Mouse (Mus musculus): ENCODE data around the gene Prkar2b. TPM values are rescaled to one million over a fixed set of nuclear protein-coding genes. Genes with fewer than 3 reads are reported as not detected.

Prkar2b gene
- polyA plus RNA-seq, 1 experiment from 2014 or later = 34.0 TPM

DNA sequence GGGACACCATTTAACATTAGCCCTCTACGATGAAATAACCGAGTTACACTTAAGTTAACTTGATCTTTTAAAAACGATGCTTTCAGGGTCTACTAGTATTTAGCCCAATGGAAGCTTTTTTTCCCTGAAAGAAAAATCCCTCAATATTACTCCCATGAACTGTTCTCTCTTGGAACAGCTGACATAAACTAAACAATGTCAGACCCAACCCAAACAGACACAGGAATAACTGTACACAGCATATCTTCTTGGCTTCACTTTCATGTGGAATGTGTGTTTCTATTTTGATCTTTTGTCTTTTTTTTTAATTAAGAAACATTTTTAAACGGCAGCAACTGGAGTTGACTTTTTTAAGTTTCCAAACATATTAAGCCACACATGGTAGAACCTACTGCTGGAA is 8.2 kb downstream of the Prkar2b start:
- Histone ChIP-seq H3K4me1 (ENCODE audit: insufficient read depth) (peaks cover 35% of the 10 kb centered on the region), H3K9me3 (ENCODE audit: low read length) (no peaks in the 10 kb centered on the region), H3K4me3 (ENCODE audit: low read depth, low read length) (no peak overlapping the region), H3K4me2 (ENCODE audit: low read depth, low read length) (0 out of 2 replicates have a peak overlapping the region, but pooled peaks have one; percentile 18), H3K27ac (ENCODE audit: low read depth) (peak overlapping the region; percentile 34; the same call in 1 of the 2 replicates), H3K9ac (replicated peaks) (no peak overlapping the region), H3K27me3 (ENCODE audit: insufficient read depth, low read length) (no peaks in the 10 kb centered on the region), H3K36me3 (replicated peaks; ENCODE audit: insufficient read depth, low read length) (no peaks in the 10 kb centered on the region; the same call in 1 of the 2 replicates)
- TF ChIP-seq EP300 (IDR thresholded peaks at IDR 0.05; ENCODE audit: low read depth) = no peak
- no peak for TF ChIP-seq CTCF (IDR thresholded peaks at IDR 0.05; ENCODE audit: low read depth)
- no peak for DNase-seq
- 84% methylated on average over 4 of the region's 4 CpGs for WGBS (ENCODE audit: insufficient replicate concordance)
- no peak for ATAC-seq

DNA sequence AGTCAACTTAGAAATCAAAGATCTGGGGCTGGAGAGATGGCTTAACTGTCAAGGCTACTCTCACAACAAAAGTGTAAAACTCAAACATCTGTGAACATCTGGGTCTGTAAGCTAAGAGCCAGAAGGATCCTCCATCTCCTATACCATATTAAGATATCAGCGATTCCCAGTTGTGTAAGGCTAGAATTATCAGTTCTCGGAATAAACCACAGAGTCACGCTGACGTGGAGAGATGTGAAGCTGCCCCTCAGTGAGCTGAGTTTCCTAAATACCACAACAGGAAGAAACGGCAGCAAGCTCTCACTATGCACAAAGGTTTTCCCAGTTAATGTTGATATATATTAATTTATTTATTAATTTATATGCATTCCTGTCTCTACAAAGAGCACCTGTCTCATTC is 10.9 kb downstream of the Prkar2b start:
- Histone ChIP-seq H3K27ac (ENCODE audit: low read depth) (peak overlapping the region; percentile 92), H3K4me3 (ENCODE audit: low read depth, low read length) (no peak overlapping the region), H3K9ac (replicated peaks) (0 out of 2 replicates have a peak overlapping the region, but pooled peaks have one; percentile 5), H3K27me3 (ENCODE audit: insufficient read depth, low read length) (no peaks in the 10 kb centered on the region), H3K4me2 (ENCODE audit: low read depth, low read length) (peak overlapping the region; percentile 35), H3K4me1 (ENCODE audit: insufficient read depth) (peaks cover 25% of the 10 kb centered on the region), H3K9me3 (ENCODE audit: low read length) (no peaks in the 10 kb centered on the region), H3K36me3 (replicated peaks; ENCODE audit: insufficient read depth, low read length) (0 out of 2 replicates have a peak, but pooled peaks cover 2% of the 10 kb centered on the region)
- peak; percentile 100 for TF ChIP-seq EP300 (IDR thresholded peaks at IDR 0.05; ENCODE audit: low read depth)
- no peak for TF ChIP-seq CTCF (IDR thresholded peaks at IDR 0.05; ENCODE audit: low read depth)
- peak; percentile 51 for DNase-seq
- ATAC-seq = peak; percentile 96
- 19% methylated on average over 5 of the region's 5 CpGs for WGBS (ENCODE audit: insufficient replicate concordance)

DNA sequence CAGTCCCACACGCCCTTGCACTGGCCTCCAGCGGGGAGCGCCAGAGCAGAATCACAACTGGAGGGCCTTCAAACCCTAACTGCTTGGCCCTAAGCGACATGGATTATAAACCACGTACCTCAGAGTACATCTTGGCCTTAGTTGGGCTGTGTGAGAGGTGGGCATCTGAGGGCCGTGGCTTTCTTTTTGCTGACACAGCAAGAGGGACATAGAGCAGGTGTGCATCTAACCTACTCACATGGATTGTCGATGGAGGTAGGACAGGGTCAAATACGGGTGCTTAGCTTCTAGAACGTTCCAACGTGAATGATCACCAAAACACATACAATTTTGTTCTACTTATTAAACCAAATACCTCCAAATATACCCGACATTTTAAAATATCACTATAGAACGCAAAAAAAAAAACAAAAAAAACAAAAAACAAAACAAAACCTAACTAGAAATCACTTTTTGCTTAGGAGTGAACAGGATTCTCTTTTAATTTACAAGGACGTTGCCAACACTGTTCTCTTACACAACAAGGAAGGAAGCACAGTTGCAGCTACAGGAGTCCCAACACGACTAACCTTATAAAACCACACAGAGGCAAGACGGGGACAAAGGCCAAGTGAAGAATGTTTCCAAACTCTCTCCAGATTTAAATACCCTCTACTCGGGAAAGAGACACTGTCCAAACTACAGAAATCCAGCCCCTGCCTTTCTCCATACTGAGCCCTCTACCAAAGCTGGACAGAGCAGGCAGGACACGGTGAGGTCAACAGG is 15.3 kb downstream of the Prkar2b start:
- H3K4me1 ChIP-seq (ENCODE audit: insufficient read depth) = peaks cover 7% of the 10 kb centered on the region; the same call in 1 of the 2 replicates
- H3K27ac ChIP-seq (ENCODE audit: low read depth) = peak overlapping the region; percentile 41
- TF ChIP-seq EP300 (IDR thresholded peaks at IDR 0.05; ENCODE audit: low read depth) = no peak
- peak; percentile 41; the same call in 1 of the 2 replicates for TF ChIP-seq CTCF (IDR thresholded peaks at IDR 0.05; ENCODE audit: low read depth)
- no peak overlapping the region for H3K4me3 ChIP-seq (ENCODE audit: low read depth, low read length)
- ATAC-seq = no peak
- no peaks in the 10 kb centered on the region for H3K9me3 ChIP-seq (ENCODE audit: low read length)
- H3K4me2 ChIP-seq (ENCODE audit: low read depth, low read length) = no peak overlapping the region
- no peaks in the 10 kb centered on the region for H3K27me3 ChIP-seq (ENCODE audit: insufficient read depth, low read length)
- WGBS (ENCODE audit: insufficient replicate concordance) = 70% methylated on average over 17 of the region's 17 CpGs
- H3K36me3 ChIP-seq (replicated peaks; ENCODE audit: insufficient read depth, low read length) = peaks cover 2% of the 10 kb centered on the region; the same call in 1 of the 2 replicates
- no peak for DNase-seq
- H3K9ac ChIP-seq (replicated peaks) = no peak overlapping the region

DNA sequence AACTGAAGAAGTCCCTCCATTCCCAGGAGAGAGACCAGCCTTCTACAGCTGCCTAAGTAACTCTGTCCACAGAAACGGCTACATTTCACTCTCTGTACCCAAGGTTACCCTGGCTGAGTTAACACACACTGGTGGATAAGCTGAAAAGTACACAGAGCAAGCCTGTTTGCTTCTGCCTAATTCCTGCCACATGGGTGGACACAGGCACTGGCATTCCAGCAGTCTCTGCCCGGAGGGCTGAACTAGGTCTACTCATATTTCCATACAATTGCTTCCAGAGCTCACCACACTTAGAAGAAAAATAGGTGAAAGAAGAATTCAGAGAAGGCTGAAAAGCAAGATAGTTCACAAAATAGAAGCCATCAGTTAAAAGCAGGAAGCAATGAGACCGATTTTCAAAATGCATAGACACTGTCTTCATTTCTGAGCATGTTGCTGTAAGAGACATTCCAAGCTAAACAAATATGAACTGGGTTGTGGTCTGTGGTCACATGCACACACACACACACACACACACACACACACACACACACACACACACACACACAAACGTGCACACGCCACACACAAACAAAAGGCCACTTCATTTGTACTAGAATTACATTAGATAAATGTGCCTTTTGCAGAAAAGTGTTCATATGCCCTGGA is 16.5 kb downstream of the Prkar2b start:
- H3K27me3 ChIP-seq (ENCODE audit: insufficient read depth, low read length) = no peaks in the 10 kb centered on the region
- no peak overlapping the region for H3K4me2 ChIP-seq (ENCODE audit: low read depth, low read length)
- H3K4me3 ChIP-seq (ENCODE audit: low read depth, low read length) = no peak overlapping the region
- DNase-seq = no peak
- WGBS (ENCODE audit: insufficient replicate concordance) = 49% methylated on average over 5 of the region's 5 CpGs
- peak overlapping the region; percentile 39; the same call in 1 of the 2 replicates for H3K27ac ChIP-seq (ENCODE audit: low read depth)
- no peaks in the 10 kb centered on the region for H3K9me3 ChIP-seq (ENCODE audit: low read length)
- no peak for ATAC-seq
- H3K4me1 ChIP-seq (ENCODE audit: insufficient read depth) = peaks cover 7% of the 10 kb centered on the region; the same call in 1 of the 2 replicates
- H3K9ac ChIP-seq (replicated peaks) = no peak overlapping the region
- no peak for TF ChIP-seq CTCF (IDR thresholded peaks at IDR 0.05; ENCODE audit: low read depth)
- TF ChIP-seq EP300 (IDR thresholded peaks at IDR 0.05; ENCODE audit: low read depth) = no peak
- H3K36me3 ChIP-seq (replicated peaks; ENCODE audit: insufficient read depth, low read length) = peaks cover 2% of the 10 kb centered on the region; the same call in 1 of the 2 replicates

DNA sequence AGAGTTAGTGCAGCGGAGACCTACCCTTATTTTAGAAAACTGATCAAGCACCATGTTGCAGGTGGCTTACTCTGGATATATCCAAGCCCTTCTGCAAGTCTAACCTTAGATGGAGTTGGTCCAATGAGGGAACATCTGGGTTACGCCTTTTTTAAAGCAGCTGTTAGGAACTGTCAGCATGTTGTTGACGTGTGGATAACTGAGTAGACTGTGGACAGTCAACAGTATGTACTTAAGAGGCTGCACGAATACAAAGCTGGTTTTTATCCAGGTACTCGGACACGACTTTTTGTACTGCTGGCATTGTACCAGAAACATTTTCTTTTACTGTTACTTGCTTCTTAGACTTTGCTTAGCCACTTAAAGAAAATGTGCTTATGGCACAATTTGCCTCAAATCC is 27.6 kb downstream of the Prkar2b start:
- H3K36me3 ChIP-seq (replicated peaks; ENCODE audit: insufficient read depth, low read length) = peaks cover 9% of the 10 kb centered on the region; the same call in 1 of the 2 replicates
- H3K27ac ChIP-seq (ENCODE audit: low read depth) = no peak overlapping the region

DNA sequence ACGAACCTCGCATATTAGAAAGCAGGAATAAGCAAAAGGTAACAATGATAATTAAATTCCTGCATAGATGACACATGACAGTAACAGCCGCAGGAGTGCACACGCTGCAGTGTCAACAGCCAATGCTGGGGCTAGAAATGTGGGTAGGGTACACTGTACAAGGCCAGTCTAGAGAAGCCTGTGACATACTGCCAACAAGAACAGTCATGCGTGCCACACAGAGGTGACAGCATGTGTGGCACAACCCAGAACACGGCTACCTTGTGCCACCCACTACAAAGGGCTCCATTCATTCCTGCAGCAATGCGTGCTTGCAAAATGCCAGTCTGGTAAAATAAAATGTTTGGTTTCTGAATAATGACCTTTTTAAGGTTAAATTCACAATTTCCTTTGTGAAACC is 28.2 kb downstream of the Prkar2b start:
- WGBS (ENCODE audit: insufficient replicate concordance) = 93% methylated on average over 7 of the region's 7 CpGs
- H3K4me1 ChIP-seq (ENCODE audit: insufficient read depth) = no peaks in the 10 kb centered on the region
- no peak overlapping the region for H3K27ac ChIP-seq (ENCODE audit: low read depth)
- H3K27me3 ChIP-seq (ENCODE audit: insufficient read depth, low read length) = no peaks in the 10 kb centered on the region
- TF ChIP-seq EP300 (IDR thresholded peaks at IDR 0.05; ENCODE audit: low read depth) = no peak
- no peak for TF ChIP-seq CTCF (IDR thresholded peaks at IDR 0.05; ENCODE audit: low read depth)
- peak; percentile 6 for DNase-seq
- no peak overlapping the region for H3K9ac ChIP-seq (replicated peaks)
- no peaks in the 10 kb centered on the region for H3K9me3 ChIP-seq (ENCODE audit: low read length)
- peaks cover 8% of the 10 kb centered on the region; the same call in 1 of the 2 replicates for H3K36me3 ChIP-seq (replicated peaks; ENCODE audit: insufficient read depth, low read length)
- no peak overlapping the region for H3K4me2 ChIP-seq (ENCODE audit: low read depth, low read length)
- H3K4me3 ChIP-seq (ENCODE audit: low read depth, low read length) = no peak overlapping the region
- ATAC-seq = no peak

More for the DNA sequence above, 27.6 kb downstream of the Prkar2b start:
- Histone ChIP-seq H3K9ac (replicated peaks) (no peak overlapping the region), H3K4me3 (ENCODE audit: low read depth, low read length) (no peak overlapping the region), H3K27me3 (ENCODE audit: insufficient read depth, low read length) (no peaks in the 10 kb centered on the region), H3K4me1 (ENCODE audit: insufficient read depth) (no peaks in the 10 kb centered on the region), H3K4me2 (ENCODE audit: low read depth, low read length) (no peak overlapping the region), H3K9me3 (ENCODE audit: low read length) (no peaks in the 10 kb centered on the region)
- TF ChIP-seq CTCF (IDR thresholded peaks at IDR 0.05; ENCODE audit: low read depth) (no peak), EP300 (IDR thresholded peaks at IDR 0.05; ENCODE audit: low read depth) (no peak)
- ATAC-seq (no peak), DNase-seq (peak; percentile 3)
- WGBS (ENCODE audit: insufficient replicate concordance) = 90% methylated on average over 6 of the region's 6 CpGs
